In the genomic region with DNA sequence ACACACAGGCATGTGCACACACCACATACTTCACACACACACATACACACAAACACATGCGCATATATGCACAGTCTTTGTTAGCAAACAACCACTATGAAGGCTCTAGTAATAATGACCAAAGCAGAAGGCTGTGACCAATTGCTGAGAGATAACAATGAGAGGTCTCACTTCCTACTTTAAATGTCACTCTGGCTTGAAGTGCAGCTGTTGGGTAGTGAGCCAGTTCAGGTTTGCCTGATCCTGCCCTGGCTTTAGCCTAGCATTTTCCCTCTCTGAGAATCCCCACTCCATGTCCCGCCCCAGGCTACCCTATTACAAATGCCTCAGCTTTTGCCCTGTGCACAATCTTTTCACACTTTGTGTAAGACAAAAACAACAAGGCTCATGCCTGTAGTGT, we compare ENCODE assay signal across 21 mouse cellular contexts.
DNase-seq lines count a peak whose midpoint lies in the region; ATAC-seq and TF ChIP-seq lines count a peak whose summit lies in the region.
"Had no signal": no experiment of that assay in that cellular context is flagged by ENCODE, and none has a peak within 500 bp of the region (broad histone marks: within the 10 kb centered on the region; RNA-seq: fewer than 3 reads in every experiment).

No protein-coding gene starts in this region.

- H3K79me3 ChIP-seq in C2C12 (ENCODE audit: low read depth): no peaks in the 10 kb centered on the region

- intact Hi-C loops in gastrocnemius, postnatal 36 days (cut with DNase I): no loop called here

- TF ChIP-seq POLR2A in myocyte (IDR thresholded peaks at IDR 0.05; ENCODE audit: insufficient read length, low read depth): no peak

- H3K4me3 ChIP-seq in C2C12 (ENCODE audit: insufficient read depth, poor library complexity, severe bottlenecking): no peak overlapping the region
- H3K4me3 ChIP-seq in myocyte: no peak overlapping the region
- H3K4me3 ChIP-seq: embryonic facial prominence, embryonic 10.5 days; embryonic facial prominence, embryonic 12.5 days; forebrain, embryonic 13.5 days; forebrain, embryonic 15.5 days had no signal

- peak; percentile 16 for DNase-seq in 3T3-L1 (ENCODE audit: low read depth, low spot score)
- DNase-seq in lung, postnatal 14 days: no peak
- no peak for DNase-seq in adrenal gland, postnatal 10 days
- DNase-seq in gastrocnemius, postnatal 36 days: no peak
- DNase-seq: adrenal gland, adult 2 months; adrenal gland, postnatal 14 days; adrenal gland, postnatal 36 days; B cell, adult 2 months; cerebellum, adult 11-12 months; cerebellum, adult 2 months; cerebellum, adult 9-10 months; cerebellum, postnatal 10 days; cerebellum, postnatal 25 days; forebrain, postnatal 0 days had no signal

- H3ac ChIP-seq in C2C12 (ENCODE audit: control insufficient read depth, insufficient read length, low read depth) (no peak overlapping the region), myocyte (ENCODE audit: control insufficient read depth, insufficient read length) (no peak overlapping the region)

- ATAC-seq in granulocyte monocyte progenitor cell, adult 5-6 weeks (replicated peaks; ENCODE audit: poor library complexity, severe bottlenecking): peak; percentile 48
- ATAC-seq: forebrain, embryonic 13.5 days; forebrain, embryonic 15.5 days; forebrain, postnatal 0 days had no signal

- H3K27me3 ChIP-seq in C2C12 (ENCODE audit: control insufficient read depth, insufficient read depth, insufficient read length) (no peaks in the 10 kb centered on the region), myocyte (ENCODE audit: control insufficient read depth, insufficient read depth, insufficient read length) (no peaks in the 10 kb centered on the region)
- H3K27me3 ChIP-seq: embryonic facial prominence, embryonic 12.5 days; forebrain, embryonic 13.5 days; forebrain, embryonic 15.5 days had no signal

- peak overlapping the region; percentile 14 for H3K4me2 ChIP-seq in myocyte (ENCODE audit: low read depth)
- H3K4me2 ChIP-seq: embryonic facial prominence, embryonic 12.5 days; forebrain, embryonic 13.5 days; forebrain, embryonic 15.5 days had no signal

- H3K36me3 ChIP-seq in C2C12 (ENCODE audit: control insufficient read depth, insufficient read depth) (no peaks in the 10 kb centered on the region), myocyte (ENCODE audit: control insufficient read depth, insufficient read depth) (no peaks in the 10 kb centered on the region)
- H3K36me3 ChIP-seq: embryonic facial prominence, embryonic 10.5 days; embryonic facial prominence, embryonic 12.5 days; forebrain, embryonic 15.5 days had no signal

- TF ChIP-seq CTCF in C2C12 (IDR thresholded peaks at IDR 0.05; ENCODE audit: control insufficient read depth, insufficient read depth, insufficient read length): no peak

- H3K79me2 ChIP-seq in C2C12 (ENCODE audit: control insufficient read depth, insufficient read depth) (no peaks in the 10 kb centered on the region), myocyte (ENCODE audit: control insufficient read depth, insufficient read depth) (no peaks in the 10 kb centered on the region)

TF ChIP-seq in C2C12, 6 proteins besides CTCF, POLR2A, EP300 and RAD21:
- TF ChIP-seq MYOD1 (IDR thresholded peaks at IDR 0.05; ENCODE audit: control insufficient read depth, insufficient read length, low read depth): peak; percentile 61
- TF ChIP-seq CEBPB (IDR thresholded peaks at IDR 0.05; ENCODE audit: low read depth): no peak
- TF ChIP-seq MYOG (IDR thresholded peaks at IDR 0.05; ENCODE audit: control insufficient read depth, extremely low read depth, insufficient read length): no peak

TF ChIP-seq in myocyte, 11 proteins besides CTCF, POLR2A, EP300 and RAD21:
- TF ChIP-seq MAX (IDR thresholded peaks at IDR 0.05; ENCODE audit: low read depth) (no peak), MYOD1 (IDR thresholded peaks at IDR 0.05; ENCODE audit: control insufficient read depth in 1 of 3, insufficient read length in 2 of 3, low read depth in 2 of 3) (peak in 2 of 3 experiments; percentile 59 to 74), MYOG (IDR thresholded peaks at IDR 0.05; ENCODE audit: control insufficient read depth in 1 of 3, insufficient read depth in 1 of 3, insufficient read length in 2 of 3, low read depth in 2 of 3) (no peak), CEBPB (IDR thresholded peaks at IDR 0.05; ENCODE audit: insufficient read depth, poor library complexity, severe bottlenecking) (no peak), SRF (IDR thresholded peaks at IDR 0.05; ENCODE audit: control insufficient read depth, insufficient read length, low read depth) (no peak), USF1 (IDR thresholded peaks at IDR 0.05; ENCODE audit: low read depth) (no peak)
